Mouse (Mus musculus) ES-E14 (cell line): ENCODE data around the gene Atxn2l. TPM values are rescaled to one million over a fixed set of nuclear protein-coding genes. Genes with fewer than 3 reads are reported as not detected.

Experiments
- DNase-seq: peaks from one replicate; pipeline ENCODE4 v3.0.0-alpha.2; 2013; ENCODE audit warnings: low read depth, low spot score
- H3K27ac ChIP-seq: 2 replicates; pipeline ENCODE4 v1.5.1; 2012; ENCODE audit warnings: low read depth, mild to moderate bottlenecking, low read length, moderate library complexity, mixed read lengths; ENCODE audit not compliant: poor library complexity, insufficient read depth, severe bottlenecking
- H3K36me3 ChIP-seq: 2 replicates; pipeline ENCODE4 v1.6.1; 2012; ENCODE audit warnings: mild to moderate bottlenecking, low read length, moderate library complexity, mixed read lengths; ENCODE audit not compliant: control insufficient read depth, poor library complexity, insufficient read depth, severe bottlenecking
- H3K4me1 ChIP-seq, 2 experiments: fragments of 150-350 bp in 1 of 2; sonication (generic) in 1 of 2; 2 replicates each; pipeline ENCODE4 v1.6.1; 2012; ENCODE audit warnings: low read length in 2 of 2, mild to moderate bottlenecking in 1 of 2, mixed read lengths in 1 of 2; ENCODE audit not compliant: control insufficient read depth in 2 of 2, insufficient read depth in 2 of 2, poor library complexity in 1 of 2
- H3K4me3 ChIP-seq, 2 experiments: fragments of 150-350 bp in 1 of 2; sonication (generic) in 1 of 2; 2 replicates each; pipeline ENCODE4 v1.5.1; 2012; ENCODE audit warnings: low read length in 2 of 2, low read depth in 1 of 2, mild to moderate bottlenecking in 1 of 2, mixed read lengths in 1 of 2; ENCODE audit not compliant: insufficient read depth in 1 of 2, poor library complexity in 1 of 2, severe bottlenecking in 1 of 2
- H3K9ac ChIP-seq: 2 replicates; pipeline ENCODE4 v1.6.1; 2012; ENCODE audit warnings: low read depth, mild to moderate bottlenecking, low read length, mixed read lengths; ENCODE audit not compliant: poor library complexity, insufficient read depth, severe bottlenecking
- H3K9me3 ChIP-seq: fragments of 150-350 bp; sonication (generic); 2 replicates; pipeline ENCODE4 v1.6.1; 2012; ENCODE audit warnings: low read depth, mild to moderate bottlenecking, low read length; ENCODE audit not compliant: control insufficient read depth, insufficient read depth
- CHD2 ChIP-seq: IDR thresholded peaks from 2 replicates; pipeline ENCODE4 v1.6.1; 2014; ENCODE audit warnings: mild to moderate bottlenecking, low read depth, low read length, inconsistent platforms
- HCFC1 ChIP-seq: IDR thresholded peaks from 2 replicates; pipeline ENCODE4 v1.6.1; 2012; ENCODE audit warnings: low read length, inconsistent platforms, borderline replicate concordance; ENCODE audit not compliant: insufficient read depth
- MAFK ChIP-seq: IDR thresholded peaks from 2 replicates; pipeline ENCODE4 v1.6.1; 2014; ENCODE audit warnings: mild to moderate bottlenecking, low read depth, low read length, inconsistent platforms; ENCODE audit not compliant: insufficient read depth
- ZC3H11A ChIP-seq: IDR thresholded peaks from 2 replicates; pipeline ENCODE4 v1.6.1; 2012; ENCODE audit warnings: low read depth, mild to moderate bottlenecking, inconsistent platforms, low read length, borderline replicate concordance
- ZNF384 ChIP-seq: IDR thresholded peaks from 2 replicates; pipeline ENCODE4 v1.6.1; 2012; ENCODE audit warnings: low read depth, low read length, inconsistent platforms
- in situ Hi-C, 2 experiments: fragments of 600-800 bp; cut with MboI; formaldehyde crosslinking; loops; one replicate each; pipeline ENCODE4 v1.15.1; 2025; ENCODE audit warnings: low sequenced_read_pairs in 2 of 2, inconsistent platforms in 1 of 2; ENCODE audit not compliant: unreplicated experiment in 2 of 2
- total RNA-seq: library from RNA; depleted of rRNA; stranded (reverse); fragments of 300-350 nt; gene quantifications from 2 replicates; pipeline ENCODE4 v1.2.3, GENCODE M21; 2012; rRNA removed

The Atxn2l gene
- total RNA-seq, result 72.3 and 80.1 TPM in 2 replicates

DNA sequence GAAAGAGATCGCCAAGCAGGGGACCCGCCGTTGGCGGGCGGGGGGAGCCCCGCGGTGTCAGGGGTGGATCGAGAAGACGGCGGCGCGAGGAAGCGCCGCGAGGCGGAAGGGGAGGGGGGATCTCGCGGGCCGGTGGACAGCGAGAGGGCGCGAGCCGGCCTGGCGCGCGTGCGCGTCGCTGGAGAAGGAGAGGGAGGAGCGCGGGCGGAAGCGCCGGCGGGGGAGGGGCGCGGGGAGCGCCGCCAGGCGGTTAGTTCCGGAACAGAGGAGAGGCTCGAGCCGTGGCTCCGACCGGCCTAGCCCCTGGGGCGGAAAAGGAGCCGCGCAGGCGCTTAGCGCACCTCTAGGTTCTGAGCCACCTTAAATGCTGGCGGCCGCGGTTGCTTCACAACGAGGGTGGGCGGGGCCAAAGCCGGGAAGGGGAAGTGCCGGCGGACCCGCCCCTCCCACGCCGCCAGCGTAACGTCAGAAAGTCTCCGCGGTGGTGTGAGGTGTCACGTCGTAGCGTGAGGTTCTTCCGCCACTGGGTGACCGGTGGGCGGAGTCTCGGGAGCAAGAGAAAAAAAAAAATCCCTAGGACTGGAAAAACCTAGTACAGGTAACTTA is at the start of gene Atxn2l:
Atxn2l (minus strand) TSS at position 165 of the 606 bp plus-strand sequence.
- peaks cover 0 to 7% of the 10 kb centered on the region in 2 experiments; a peak in 1 of 4 replicates for H3K4me1 ChIP-seq
- peaks cover 28% of the 10 kb centered on the region for H3K36me3 ChIP-seq
- DNase-seq, result peak; percentile 98
- in situ Hi-C loops, result no loop called here
- peak within 1 kb of the TSS; percentile 98 for H3K27ac ChIP-seq
- peak; percentile 63; the same call in 1 of the 2 replicates for TF ChIP-seq HCFC1
- TF ChIP-seq ZC3H11A, result no peak
- no peak for TF ChIP-seq MAFK
- TF ChIP-seq CHD2, result peak; percentile 51
- 0 out of 2 replicates have a peak, but pooled peaks have one; percentile 45 for TF ChIP-seq ZNF384
- peak within 1 kb of the TSS; percentile 89 to 95 for H3K4me3 ChIP-seq
- peak within 1 kb of the TSS; percentile 98 for H3K9ac ChIP-seq
- H3K9me3 ChIP-seq, result no peaks in the 10 kb centered on the region

GRCm38 (mm10) chr7:126545631-126546030 is 42.4 kb upstream of the Atxn2l start:
- Histone ChIP-seq H3K9ac (no peak overlapping the region), H3K9me3 (no peaks in the 10 kb centered on the region), H3K27ac (no peak overlapping the region), H3K4me3 (no peak overlapping the region), H3K36me3 (peaks cover 47% of the 10 kb centered on the region), H3K4me1 (no peaks in the 10 kb centered on the region)
- no peak for DNase-seq
- no peak for TF ChIP-seq ZNF384
- TF ChIP-seq CHD2, result no peak
- no peak for TF ChIP-seq MAFK
- TF ChIP-seq HCFC1, result no peak
- TF ChIP-seq ZC3H11A, result no peak
- in situ Hi-C loops, result no loop called here

DNA sequence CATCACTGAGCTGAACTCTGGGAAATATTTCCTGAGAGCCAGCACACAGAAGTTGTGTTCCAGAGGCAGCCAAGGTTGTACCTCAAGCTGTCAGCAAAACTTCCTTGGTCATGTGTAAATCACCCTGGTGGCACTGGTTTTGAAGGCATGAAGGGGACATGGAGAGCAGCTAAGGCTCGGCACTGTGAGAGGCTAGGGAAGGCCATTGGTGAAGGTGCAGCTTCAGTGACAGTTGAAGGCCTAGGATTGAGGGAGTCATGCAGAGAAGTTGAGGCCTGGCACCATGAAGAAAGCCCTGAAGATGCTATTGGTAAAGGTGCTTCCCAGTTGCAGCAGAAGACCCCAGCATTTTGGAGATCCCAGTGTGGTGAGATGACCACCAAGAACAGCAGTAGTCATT is 38.4 kb upstream of the Atxn2l start:
- H3K4me3 ChIP-seq, result no peak overlapping the region
- no peak for DNase-seq
- in situ Hi-C loops, result no loop called here
- H3K27ac ChIP-seq, result no peak overlapping the region
- TF ChIP-seq CHD2 (no peak), HCFC1 (no peak), ZC3H11A (no peak), MAFK (no peak), ZNF384 (no peak)
- no peaks in the 10 kb centered on the region for H3K9me3 ChIP-seq
- no peak overlapping the region for H3K9ac ChIP-seq
- peaks cover 11% of the 10 kb centered on the region for H3K36me3 ChIP-seq
- no peaks in the 10 kb centered on the region for H3K4me1 ChIP-seq

- no peaks in the 10 kb centered on the region for H3K9me3 ChIP-seq
- no peaks in the 10 kb centered on the region for H3K36me3 ChIP-seq
- H3K27ac ChIP-seq, result no peak overlapping the region
- H3K9ac ChIP-seq, result no peak overlapping the region
- TF ChIP-seq HCFC1 (no peak), ZC3H11A (peak; percentile 15; the same call in 1 of the 2 replicates)
- DNase-seq, result peak; percentile 54
- no peaks in the 10 kb centered on the region for H3K4me1 ChIP-seq
- in situ Hi-C loops, result no loop called here
- H3K4me3 ChIP-seq, result no peak overlapping the region
Observed at GRCm38 (mm10) chr7:126537820-126538585, 34.8 kb upstream of the Atxn2l start.
